Mouse (Mus musculus): ENCODE results near the gene Gm21860. TPM values are rescaled to one million over a fixed set of nuclear protein-coding genes. Genes with fewer than 3 reads are reported as not detected.
A peak's percentile ranks its signal among the peaks of the same experiment; 100 is the strongest.
"Not testable (repeated sequence)": the region's sequence is repeated elsewhere in the genome, so short reads cannot be mapped to it uniquely, and the experiment has no call there.

Gm21860 gene
- polyA plus RNA-seq (2016; fragmentation: Nextera tagmentation; extraction: Ambion mirVana), result not detected in 2 replicates

DNA sequence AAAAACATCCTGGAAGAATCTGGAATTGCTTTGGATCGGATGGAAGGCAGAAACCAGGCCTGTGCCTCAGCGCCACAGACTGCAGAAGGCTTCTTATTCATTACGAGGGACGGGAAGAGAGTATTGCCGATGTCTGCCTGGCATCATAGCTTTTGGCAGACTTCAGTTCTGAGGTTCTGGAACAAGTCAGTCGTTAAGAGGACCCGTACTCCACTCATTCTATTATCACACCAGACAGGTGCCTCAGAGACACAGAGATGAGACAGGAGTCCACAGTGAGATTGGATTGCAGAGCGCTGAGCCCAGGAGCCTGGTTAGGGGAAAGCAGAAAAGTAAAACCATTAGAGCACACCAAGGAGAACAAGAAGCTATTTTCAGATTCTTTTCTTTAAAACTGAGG lies at the start of gene Gm21860:
TSS of gene Gm21860 (minus strand) at position 101 of the 400 bp plus-strand sequence.
- H3K27ac ChIP-seq (replicated peaks); H3K27me3 ChIP-seq (ENCODE audit: low read depth, poor library complexity, severe bottlenecking): not testable (repeated sequence)
- WGBS, result no CpG with 5 or more reads among the region's 8 CpGs

DNA sequence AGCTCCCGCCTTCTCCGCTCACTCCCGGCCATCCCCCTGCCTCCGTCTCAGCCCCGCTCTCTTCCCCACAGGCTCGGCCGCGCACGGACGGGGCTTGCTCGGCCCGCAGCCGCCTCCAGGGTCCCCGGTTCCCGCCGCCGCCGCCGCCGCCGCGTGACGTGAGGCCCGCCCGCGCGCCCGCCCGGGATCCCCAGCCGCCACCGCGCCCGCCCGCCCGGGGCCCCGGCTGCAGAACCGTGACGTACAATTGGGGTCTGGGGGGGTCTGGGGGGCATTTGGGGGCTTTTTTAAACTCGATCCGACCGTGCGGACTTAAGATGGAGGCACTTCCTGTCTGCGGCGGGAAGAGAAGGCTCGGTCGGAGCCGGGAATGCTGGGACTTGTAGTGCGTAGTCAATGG lies 29.8 kb upstream of the Gm21860 start, which contains the start of gene Gm47283:
TSS of gene Gm47283 (plus strand) at position 301 of the 400 bp plus-strand sequence.
- H3K27me3 ChIP-seq (ENCODE audit: low read depth, poor library complexity, severe bottlenecking); H3K36me3 ChIP-seq; H3K27ac ChIP-seq (replicated peaks); H3K4me3 ChIP-seq; H3K4me1 ChIP-seq; H3K9me3 ChIP-seq (replicated peaks); DNase-seq (ENCODE audit: low spot score): not testable (repeated sequence)
- WGBS, result no CpG with 5 or more reads among the region's 48 CpGs

More for the DNA sequence above, at the start of gene Gm21860:
- not testable (repeated sequence) for H3K9me3 ChIP-seq (replicated peaks); DNase-seq (ENCODE audit: low spot score); H3K36me3 ChIP-seq; H3K4me3 ChIP-seq; H3K4me1 ChIP-seq

DNA sequence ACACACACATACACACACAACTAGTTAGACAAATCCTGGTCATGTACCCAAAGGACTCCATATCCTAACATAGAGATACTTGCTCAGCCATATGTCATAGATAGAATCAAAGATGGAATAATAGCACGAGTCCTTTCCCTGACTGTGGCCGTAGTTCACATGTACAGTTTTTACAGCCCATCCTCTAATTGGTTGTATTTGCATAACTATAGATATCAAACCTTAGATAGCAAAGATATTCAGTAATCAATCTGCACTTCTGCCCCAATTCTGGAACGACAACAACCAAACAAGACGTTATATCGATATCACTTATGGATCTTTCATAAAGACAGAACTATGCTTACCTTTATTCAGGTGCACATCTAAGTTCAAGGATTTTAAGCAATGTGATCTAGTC lies 9.4 kb downstream of the Gm21860 start:
- H3K27me3 ChIP-seq (ENCODE audit: low read depth, poor library complexity, severe bottlenecking); DNase-seq (ENCODE audit: low spot score); H3K4me1 ChIP-seq; H3K4me3 ChIP-seq; H3K27ac ChIP-seq (replicated peaks): not testable (repeated sequence)
- H3K36me3 ChIP-seq, result peaks cover 40% of the 10 kb centered on the region
- H3K9me3 ChIP-seq (replicated peaks), result peaks cover 48% of the 10 kb centered on the region
- 94% methylated on average over 5 of the region's 5 CpGs for WGBS

DNA sequence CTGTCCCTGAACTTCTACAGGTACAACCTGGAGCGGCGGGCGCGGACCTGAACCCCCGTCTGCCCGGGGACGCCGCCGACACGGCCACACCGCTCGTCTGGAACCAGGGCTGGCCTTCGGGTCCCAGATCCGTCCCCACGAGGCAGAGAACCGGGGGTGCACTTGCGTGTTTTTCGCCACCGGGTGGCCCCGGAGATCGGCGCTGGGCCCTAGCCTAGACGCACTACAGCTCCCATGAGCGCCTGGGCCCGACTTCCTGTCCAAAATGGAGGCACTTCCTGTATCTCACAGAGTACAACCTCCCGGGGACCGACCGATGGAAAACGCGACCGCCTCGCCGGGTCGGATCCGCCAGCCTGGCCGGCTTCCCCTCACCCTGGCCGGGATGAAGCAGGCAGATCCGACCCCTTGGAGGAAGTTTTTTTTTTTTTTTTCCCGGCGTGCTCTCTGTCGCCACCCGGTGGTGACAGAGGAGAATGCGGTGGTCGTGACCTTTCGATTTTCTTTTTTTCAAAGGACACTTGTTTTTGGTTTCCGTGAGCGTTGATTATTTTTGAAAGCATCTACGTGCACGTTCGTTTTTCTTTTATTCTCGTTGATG lies 10.1 kb downstream of the Gm21860 start:
- peaks cover 48% of the 10 kb centered on the region for H3K36me3 ChIP-seq

DNA sequence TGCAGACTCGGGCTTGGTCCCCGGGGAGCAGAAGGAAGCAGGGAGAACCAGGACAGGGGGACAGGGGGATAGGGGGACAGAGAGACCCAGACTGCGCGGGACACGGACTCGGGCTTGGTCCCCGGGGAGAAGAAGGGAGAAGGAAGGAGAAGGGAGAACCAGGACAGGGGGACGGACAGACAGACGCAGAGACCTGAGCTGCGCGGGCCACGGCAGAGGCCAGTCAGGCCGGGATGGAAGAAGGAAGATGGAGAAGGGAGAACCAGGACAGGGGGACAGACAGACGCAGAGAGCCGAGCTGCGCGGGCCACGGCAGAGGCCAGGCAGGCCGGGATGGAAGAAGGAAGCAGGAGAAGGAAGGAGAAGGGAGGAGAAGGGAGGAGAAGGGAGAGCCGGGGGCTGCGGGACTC lies 10.8 kb downstream of the Gm21860 start:
- no peak for DNase-seq (ENCODE audit: low spot score)
- Histone ChIP-seq H3K36me3 (peaks cover 55% of the 10 kb centered on the region), H3K9me3 (replicated peaks) (peaks cover 63% of the 10 kb centered on the region), H3K4me1 (no peaks in the 10 kb centered on the region), H3K27me3 (ENCODE audit: low read depth, poor library complexity, severe bottlenecking) (no peaks in the 10 kb centered on the region), H3K27ac (replicated peaks) (no peak overlapping the region), H3K4me3 (no peak overlapping the region)
- 59% methylated on average over 11 of the region's 21 CpGs for WGBS

More for the DNA sequence above, 10.1 kb downstream of the Gm21860 start:
- peaks cover 56% of the 10 kb centered on the region for H3K9me3 ChIP-seq (replicated peaks)
- not testable (repeated sequence) for H3K27me3 ChIP-seq (ENCODE audit: low read depth, poor library complexity, severe bottlenecking); H3K27ac ChIP-seq (replicated peaks); H3K4me1 ChIP-seq
- peak; percentile 87 for DNase-seq (ENCODE audit: low spot score)
- peak overlapping the region; percentile 12; the same call in 1 of the 2 replicates for H3K4me3 ChIP-seq
- WGBS, result 68% methylated on average over 51 of the region's 51 CpGs

DNA sequence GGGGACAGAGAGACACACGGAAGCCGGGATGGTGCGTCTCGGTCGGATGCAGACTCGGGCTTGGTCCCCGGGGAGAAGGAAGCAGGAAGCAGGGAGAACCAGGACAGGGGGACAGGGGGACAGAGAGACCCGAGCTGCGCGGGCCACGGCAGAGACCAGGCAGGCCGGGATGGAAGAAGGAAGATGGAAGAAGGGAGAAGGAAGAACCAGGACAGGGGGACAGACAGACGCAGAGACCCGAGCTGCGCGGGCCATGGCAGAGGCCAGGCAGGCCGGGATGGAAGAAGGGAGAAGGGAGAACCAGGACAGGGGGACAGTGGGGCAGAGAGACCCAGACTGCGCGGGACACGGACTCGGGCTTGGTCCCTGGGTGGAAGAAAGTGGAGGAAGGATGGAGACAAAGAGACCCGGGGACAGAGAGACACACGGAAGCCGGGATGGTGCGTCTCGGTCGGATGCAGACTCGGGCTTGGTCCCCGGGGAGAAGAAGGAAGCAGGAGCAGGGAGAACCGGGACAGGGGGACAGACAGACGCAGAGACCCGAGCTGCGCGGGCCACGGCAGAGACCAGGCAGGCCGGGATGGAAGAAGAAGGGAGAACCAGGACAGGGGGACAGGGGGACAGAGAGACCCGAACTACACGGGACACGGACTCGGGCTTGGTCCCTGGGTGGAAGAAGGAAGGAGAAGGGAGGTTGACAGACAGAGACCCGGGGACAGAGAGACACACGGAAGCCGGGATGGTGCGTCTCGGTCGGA lies 11.4 kb downstream of the Gm21860 start:
- peaks cover 60% of the 10 kb centered on the region for H3K36me3 ChIP-seq
- 82% methylated on average over 45 of the region's 46 CpGs for WGBS
- not testable (repeated sequence) for H3K27me3 ChIP-seq (ENCODE audit: low read depth, poor library complexity, severe bottlenecking); H3K27ac ChIP-seq (replicated peaks); DNase-seq (ENCODE audit: low spot score); H3K4me1 ChIP-seq; H3K4me3 ChIP-seq
- peaks cover 67% of the 10 kb centered on the region for H3K9me3 ChIP-seq (replicated peaks)

DNA sequence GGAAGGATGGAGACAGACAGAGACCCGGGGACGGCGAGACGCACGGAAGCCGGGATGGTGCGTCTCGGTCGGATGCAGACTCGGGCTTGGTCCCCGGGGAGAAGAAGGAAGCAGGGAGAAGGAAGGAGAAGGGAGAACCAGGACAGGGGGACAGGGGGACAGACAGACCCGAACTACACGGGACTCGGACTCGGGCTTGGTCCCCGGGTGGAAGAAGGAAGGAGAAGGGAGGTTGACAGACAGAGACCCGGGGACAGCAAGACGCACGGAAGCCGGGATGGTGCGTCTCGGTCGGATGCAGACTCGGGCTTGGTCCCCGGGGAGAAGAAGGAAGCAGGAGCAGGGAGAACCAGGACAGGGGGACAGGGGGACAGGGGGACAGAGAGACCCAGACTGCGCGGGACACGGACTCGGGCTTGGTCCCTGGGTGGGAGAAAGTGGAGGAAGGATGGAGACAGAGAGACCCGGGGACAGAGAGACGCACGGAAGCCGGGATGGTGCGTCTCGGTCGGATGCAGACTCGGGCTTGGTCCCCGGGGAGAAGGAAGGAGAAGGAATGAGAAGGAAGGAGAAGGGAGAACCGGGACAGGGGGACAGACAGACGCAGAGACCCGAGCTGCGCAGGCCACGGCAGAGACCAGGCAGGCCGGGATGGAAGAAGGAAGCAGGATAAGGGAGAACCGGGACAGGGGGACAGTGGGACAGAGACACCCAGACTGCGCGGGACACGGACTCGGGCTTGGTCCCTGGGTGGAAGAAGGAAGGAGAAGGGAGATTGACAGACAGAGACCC lies 12.2 kb downstream of the Gm21860 start:
- H3K27me3 ChIP-seq (ENCODE audit: low read depth, poor library complexity, severe bottlenecking); H3K4me3 ChIP-seq; H3K4me1 ChIP-seq; H3K27ac ChIP-seq (replicated peaks): not testable (repeated sequence)
- DNase-seq (ENCODE audit: low spot score), result peak; percentile 70
- Histone ChIP-seq H3K36me3 (peaks cover 60% of the 10 kb centered on the region), H3K9me3 (replicated peaks) (peaks cover 67% of the 10 kb centered on the region)
- WGBS, result 85% methylated on average over 49 of the region's 49 CpGs

DNA sequence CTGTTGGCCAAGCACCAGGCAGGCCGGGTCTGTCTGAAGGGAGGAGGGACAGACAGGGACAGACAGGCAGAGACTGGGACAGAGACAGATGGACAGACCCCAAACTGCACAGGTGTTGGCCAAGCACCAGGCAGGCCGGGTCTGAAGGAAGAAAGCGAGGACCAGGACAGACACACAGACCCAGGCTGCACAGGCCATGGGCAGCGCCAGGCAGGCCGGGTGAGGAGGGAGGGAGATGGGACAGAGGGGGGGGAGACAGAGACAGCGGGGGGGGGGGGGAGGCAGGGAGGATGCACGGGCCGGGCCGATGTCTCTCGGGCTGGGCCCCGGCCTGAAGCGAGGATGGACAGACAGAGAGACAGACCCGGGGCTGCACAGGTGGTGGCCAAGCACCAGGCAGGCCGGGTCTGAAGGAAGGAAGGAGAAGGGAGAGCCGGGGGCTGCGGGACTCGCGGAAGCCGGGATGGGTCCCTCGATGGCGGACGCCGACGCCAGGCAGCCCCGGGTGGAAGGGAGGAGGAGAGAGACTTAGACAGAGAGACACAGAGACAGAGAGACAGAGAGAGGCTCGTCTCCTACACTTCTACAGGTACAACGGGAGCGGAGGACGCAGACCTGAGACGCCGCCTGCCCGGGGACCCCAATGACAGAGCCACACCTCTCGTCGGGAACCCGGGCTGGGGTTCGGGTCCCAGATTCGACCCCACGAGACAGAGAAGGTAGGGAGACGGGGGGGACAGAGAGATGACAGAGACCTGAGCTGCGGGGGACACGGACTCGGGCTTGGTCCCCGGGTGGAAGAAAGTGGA lies 13.0 kb downstream of the Gm21860 start:
- not testable (repeated sequence) for H3K4me3 ChIP-seq; H3K27ac ChIP-seq (replicated peaks); H3K27me3 ChIP-seq (ENCODE audit: low read depth, poor library complexity, severe bottlenecking); H3K4me1 ChIP-seq
- peaks cover 67% of the 10 kb centered on the region for H3K9me3 ChIP-seq (replicated peaks)
- DNase-seq (ENCODE audit: low spot score), result peak; percentile 70
- H3K36me3 ChIP-seq, result peaks cover 60% of the 10 kb centered on the region
- 84% methylated on average over 42 of the region's 43 CpGs for WGBS

DNA sequence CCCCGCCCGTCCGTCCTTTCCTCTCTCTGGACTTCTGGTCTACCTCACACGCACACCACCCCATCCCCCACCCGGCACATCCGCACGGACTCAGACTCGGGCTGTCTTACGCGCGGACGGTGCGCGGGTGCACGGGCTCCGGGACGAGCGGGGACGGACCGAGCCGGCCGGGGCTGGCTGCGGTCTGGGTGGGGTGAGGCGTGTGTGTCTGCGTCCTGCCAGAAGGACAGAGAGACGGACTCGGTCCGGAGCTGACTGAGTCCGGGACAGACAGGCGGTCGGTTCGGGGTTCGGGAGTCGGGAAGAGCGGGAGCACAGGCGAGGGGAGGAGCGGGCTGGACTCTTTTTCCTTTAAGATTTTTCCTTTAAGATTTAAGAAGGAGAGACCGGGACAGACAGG lies 13.6 kb downstream of the Gm21860 start:
- peaks cover 60% of the 10 kb centered on the region for H3K36me3 ChIP-seq
- peaks cover 67% of the 10 kb centered on the region for H3K9me3 ChIP-seq (replicated peaks)
- H3K4me3 ChIP-seq; H3K4me1 ChIP-seq; H3K27me3 ChIP-seq (ENCODE audit: low read depth, poor library complexity, severe bottlenecking); H3K27ac ChIP-seq (replicated peaks): not testable (repeated sequence)
- DNase-seq (ENCODE audit: low spot score), result peak; percentile 74
- 78% methylated on average over 38 of the region's 38 CpGs for WGBS

DNA sequence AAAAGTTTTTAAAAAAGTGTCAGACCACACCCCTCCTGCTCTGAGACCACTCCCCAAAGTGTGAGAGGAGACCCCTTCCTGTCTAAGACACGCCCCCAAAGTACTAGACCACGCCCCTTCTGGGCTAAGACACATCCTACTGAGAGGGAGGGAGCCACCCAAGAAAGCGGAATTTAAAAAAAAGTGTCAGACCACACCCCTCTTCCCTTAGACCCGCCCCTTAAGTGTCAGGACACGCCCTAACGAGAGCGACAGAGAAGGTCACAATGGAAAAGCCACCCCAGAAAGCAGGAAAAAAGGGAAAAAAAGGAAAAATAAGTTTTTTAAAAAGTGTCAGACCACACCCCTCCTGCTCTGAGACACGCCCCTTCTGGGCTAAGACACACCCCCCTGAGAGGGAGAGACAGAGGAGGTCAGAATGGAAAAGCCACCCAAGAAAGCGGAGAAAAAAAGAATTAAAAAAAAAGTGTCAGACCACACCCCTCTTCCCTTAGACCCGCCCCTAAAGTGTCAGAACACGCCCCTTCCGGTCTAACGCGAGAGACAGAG lies 14.5 kb downstream of the Gm21860 start:
- peaks cover 67% of the 10 kb centered on the region for H3K9me3 ChIP-seq (replicated peaks)
- 49% methylated on average over 14 of the region's 14 CpGs for WGBS

DNA sequence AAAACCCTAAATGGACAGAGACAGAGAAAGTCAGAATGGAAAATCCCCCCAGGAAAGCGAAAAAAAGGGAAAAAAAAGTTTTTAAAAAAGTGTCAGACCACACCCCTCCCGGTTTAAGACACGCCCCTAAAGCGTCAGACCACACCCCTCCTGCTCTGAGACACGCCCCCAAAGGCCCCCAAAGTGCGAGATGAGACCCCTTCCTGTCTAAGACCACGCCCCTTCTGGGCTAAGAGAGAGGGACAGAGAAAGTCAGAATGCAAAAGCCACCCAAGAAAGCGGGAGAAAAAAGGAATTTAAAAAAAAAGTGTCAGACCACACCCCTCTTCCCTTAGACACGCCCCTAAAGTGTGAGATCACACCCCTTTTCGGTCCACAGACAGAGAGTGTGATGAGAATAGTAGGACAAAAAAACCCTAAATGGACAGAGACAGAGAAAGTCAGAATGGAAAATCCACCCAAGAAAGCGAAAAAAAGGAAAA lies 15.0 kb downstream of the Gm21860 start:
- H3K4me3 ChIP-seq; H3K4me1 ChIP-seq; H3K27me3 ChIP-seq (ENCODE audit: low read depth, poor library complexity, severe bottlenecking); H3K27ac ChIP-seq (replicated peaks): not testable (repeated sequence)
- peak; percentile 61 for DNase-seq (ENCODE audit: low spot score)
- 57% methylated on average over 11 of the region's 11 CpGs for WGBS
- peaks cover 63% of the 10 kb centered on the region for H3K9me3 ChIP-seq (replicated peaks)
- peaks cover 49% of the 10 kb centered on the region for H3K36me3 ChIP-seq

More for the DNA sequence above, 14.5 kb downstream of the Gm21860 start:
- peak; percentile 75 for DNase-seq (ENCODE audit: low spot score)
- H3K4me1 ChIP-seq, result no peaks in the 10 kb centered on the region
- peaks cover 54% of the 10 kb centered on the region for H3K36me3 ChIP-seq
- H3K4me3 ChIP-seq, result no peak overlapping the region
- H3K27ac ChIP-seq (replicated peaks), result no peak overlapping the region
- H3K27me3 ChIP-seq (ENCODE audit: low read depth, poor library complexity, severe bottlenecking), result no peaks in the 10 kb centered on the region
